Mouse (Mus musculus): Measurements from ENCODE around the gene Pipox.

- TF ChIP-seq POLR2A (IDR thresholded peaks at IDR 0.05; ENCODE audit: extremely low read depth, insufficient read depth, low read length), result no peak
- TF ChIP-seq CTCF (IDR thresholded peaks at IDR 0.05; ENCODE audit: extremely low read depth, insufficient read depth, low read length), result no peak
Observed at GRCm38 (mm10) chr11:77849151-77849550, 44.7 kb downstream of the Pipox start.
